Mouse (Mus musculus) left cerebral cortex, postnatal 10 days (tissue): ENCODE data around the gene Fcrl6. TPM values are rescaled to one million over a fixed set of nuclear protein-coding genes. Genes with fewer than 3 reads are reported as not detected.

Experiments
- DNase-seq, 2 experiments: peaks; one replicate each; pipeline ENCODE4 v3.0.0; 2021 to 2022; ENCODE audit warnings: low spot score in 2 of 2, mixed read lengths in 1 of 2; ENCODE audit errors: extremely low spot score in 1 of 2
- intact Hi-C: fragments of 180-260 bp; cut with DNase I; formaldehyde crosslinking; loops from one replicate; pipeline ENCODE4 v1.15.1; 2025
- total RNA-seq, 2 experiments: library from RNA; stranded (reverse); gene quantifications; 2 replicates each; pipeline ENCODE4 v1.2.3; 2021

The Fcrl6 gene
- total RNA-seq, 2 experiments from 2014 or later: not detected

DNA sequence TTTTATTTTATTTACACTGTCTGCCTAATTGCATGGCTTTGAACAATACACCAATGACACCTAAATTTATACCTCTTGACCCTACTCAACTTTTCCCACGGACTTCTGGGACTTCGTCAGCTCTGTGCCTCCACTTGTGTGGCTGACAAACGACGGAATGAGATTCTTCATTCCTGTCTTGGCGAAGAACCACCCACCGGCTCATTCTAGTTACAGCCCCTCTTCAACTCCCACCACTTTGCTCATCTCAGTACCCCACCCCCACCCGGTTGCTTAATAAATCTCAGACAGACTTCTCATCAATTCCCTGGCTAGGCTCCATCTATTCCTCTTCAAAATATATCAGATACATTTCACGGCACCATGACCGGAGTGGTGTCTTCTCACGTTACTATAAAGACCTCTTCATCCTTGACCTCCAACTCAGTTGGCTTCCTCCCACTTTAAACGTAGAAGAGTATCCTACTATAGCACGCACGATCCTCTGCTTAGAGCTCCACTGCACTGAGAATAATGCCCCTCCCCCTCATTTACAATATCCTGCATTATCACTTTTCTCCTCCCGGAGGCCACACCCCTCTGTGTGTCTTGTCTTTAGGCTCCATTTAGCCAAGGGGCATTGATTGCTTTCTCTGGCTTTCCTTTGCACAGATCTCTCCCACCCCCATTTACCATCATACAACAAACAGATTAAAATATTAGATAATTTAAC lies 15.2 kb upstream of the Fcrl6 start:
- no peak for DNase-seq
- intact Hi-C loops: no loop called here

- DNase-seq: peak in 1 of 2 experiments; percentile 70
- intact Hi-C loops: no loop called here
These were observed 14.4 kb upstream of the Fcrl6 start for GRCm38 (mm10) chr1:172616537-172617300.

- DNase-seq: no peak
- intact Hi-C loops: no loop called here
These were observed 13.1 kb upstream of the Fcrl6 start for GRCm38 (mm10) chr1:172615412-172615811.

DNA sequence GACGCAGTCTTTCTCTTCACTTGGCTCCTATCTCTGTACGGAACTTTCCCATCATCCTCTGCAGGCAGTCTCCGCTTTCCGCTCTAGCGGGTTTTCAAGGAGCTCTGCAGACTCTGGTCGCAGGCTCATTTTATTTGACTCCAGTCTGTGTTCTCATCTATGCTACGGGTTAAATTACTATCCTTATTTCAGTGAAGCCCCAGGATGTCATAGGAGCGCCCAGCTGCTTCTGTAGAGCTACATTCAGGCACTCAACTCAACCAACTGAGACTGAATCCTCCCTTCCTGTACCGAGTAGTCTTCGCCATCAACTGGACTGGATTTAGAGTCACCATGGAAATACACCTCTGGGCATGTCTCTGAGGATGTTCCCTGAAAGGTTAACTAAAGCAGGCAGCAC lies 12.3 kb upstream of the Fcrl6 start:
- intact Hi-C loops: loop anchor here (5.0 kb wide), 1 partner anchor 82 kb away; no protein-coding TSS in a partner anchor
- DNase-seq: no peak

- intact Hi-C loops: loop anchor here (5.0 kb wide), 1 partner anchor 80 kb away; no protein-coding TSS in a partner anchor
- DNase-seq: no peak
These were observed 10.4 kb upstream of the Fcrl6 start for GRCm38 (mm10) chr1:172612745-172613144.

DNA sequence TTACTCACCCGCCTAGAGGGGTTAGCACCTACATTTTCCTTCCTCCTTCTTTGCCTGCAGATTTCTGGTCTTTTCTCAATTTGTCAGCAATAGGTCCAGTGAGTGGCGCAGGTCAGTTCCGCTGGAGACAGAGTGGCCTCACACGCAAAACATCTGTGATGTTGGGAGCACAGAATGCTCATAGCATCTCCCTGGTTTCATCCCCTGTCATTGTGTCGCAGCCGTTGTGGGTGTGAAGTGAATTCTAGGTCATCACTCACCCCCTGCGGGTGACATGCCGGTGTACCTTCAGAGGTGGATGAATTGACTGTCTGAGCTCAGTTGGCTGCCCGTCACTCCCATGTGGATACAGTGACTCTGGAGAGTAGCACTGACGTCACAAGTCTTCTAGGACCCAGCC lies 9.0 kb upstream of the Fcrl6 start:
- DNase-seq: no peak
- intact Hi-C loops: loop anchor here (5.0 kb wide), 1 partner anchor 79 kb away; no protein-coding TSS in a partner anchor

DNA sequence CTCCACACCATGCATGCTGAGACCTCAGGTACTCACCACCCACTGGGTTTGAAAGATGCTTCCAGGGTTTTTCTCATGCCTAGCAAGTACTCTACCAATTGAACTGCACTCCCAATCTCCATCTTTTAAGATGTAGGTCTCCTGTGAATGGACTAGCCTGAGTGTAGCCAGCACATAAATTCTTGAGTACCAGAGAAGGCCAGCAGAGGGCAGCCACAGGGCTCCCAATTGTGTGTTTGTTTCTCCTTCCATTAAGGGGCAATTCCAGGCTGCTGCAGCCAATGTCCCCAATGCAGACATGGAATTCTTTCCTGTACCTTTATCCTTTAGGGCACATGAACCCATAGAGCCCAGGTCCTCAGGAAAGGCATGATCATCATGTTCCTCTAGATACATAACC lies 7.9 kb downstream of the Fcrl6 start:
- DNase-seq: peak in 1 of 2 experiments; percentile 40
- intact Hi-C loops: no loop called here

DNA sequence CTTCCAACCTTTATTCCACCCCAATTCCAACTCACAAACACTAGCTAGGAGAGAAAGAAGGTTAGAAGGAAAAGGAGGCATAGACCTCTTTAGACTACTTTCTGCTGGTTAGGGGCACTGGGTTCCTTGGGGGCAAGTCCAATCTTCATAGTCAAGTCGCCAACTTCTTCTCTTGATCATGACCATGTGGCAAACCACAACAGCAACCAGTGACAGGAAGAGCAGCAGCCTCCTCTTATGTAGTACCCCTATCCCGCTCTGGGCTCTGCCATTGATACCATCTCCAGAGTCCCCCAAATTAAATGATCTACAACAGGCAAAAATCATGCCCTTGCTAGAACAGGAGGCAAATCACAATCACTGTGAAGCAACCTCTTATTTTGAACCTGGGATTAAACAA lies 8.4 kb downstream of the Fcrl6 start:
- intact Hi-C loops: no loop called here
- no peak for DNase-seq

- no peak for DNase-seq
- intact Hi-C loops: no loop called here
These were observed 9.0 kb downstream of the Fcrl6 start for GRCm38 (mm10) chr1:172593321-172593720.

DNA sequence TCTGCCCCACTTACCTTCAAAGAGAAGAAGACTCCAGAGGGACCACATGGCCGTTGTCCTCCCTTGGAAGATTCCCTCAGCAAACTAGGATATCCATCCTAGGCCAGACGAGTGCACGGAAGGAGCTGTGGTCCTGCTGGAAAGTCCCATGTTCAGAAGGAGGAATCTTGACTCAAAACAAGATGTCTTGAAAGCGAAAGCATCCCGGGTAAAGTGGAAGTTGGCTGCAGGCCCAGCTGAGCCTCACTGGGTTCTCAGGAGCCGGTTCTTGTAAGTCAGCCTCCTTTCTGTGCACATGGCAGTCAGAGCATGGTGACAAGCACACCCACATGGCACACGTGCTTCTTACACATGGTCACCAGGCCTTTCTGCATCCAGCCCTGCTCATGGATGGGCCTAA lies 12.0 kb downstream of the Fcrl6 start, which contains the start of gene Slamf8:
Gene Slamf8, minus strand, starts transcription at position 184 of the 400 bp plus-strand sequence.
- peak; percentile 13 to 50 for DNase-seq
- intact Hi-C loops: no loop called here

DNA sequence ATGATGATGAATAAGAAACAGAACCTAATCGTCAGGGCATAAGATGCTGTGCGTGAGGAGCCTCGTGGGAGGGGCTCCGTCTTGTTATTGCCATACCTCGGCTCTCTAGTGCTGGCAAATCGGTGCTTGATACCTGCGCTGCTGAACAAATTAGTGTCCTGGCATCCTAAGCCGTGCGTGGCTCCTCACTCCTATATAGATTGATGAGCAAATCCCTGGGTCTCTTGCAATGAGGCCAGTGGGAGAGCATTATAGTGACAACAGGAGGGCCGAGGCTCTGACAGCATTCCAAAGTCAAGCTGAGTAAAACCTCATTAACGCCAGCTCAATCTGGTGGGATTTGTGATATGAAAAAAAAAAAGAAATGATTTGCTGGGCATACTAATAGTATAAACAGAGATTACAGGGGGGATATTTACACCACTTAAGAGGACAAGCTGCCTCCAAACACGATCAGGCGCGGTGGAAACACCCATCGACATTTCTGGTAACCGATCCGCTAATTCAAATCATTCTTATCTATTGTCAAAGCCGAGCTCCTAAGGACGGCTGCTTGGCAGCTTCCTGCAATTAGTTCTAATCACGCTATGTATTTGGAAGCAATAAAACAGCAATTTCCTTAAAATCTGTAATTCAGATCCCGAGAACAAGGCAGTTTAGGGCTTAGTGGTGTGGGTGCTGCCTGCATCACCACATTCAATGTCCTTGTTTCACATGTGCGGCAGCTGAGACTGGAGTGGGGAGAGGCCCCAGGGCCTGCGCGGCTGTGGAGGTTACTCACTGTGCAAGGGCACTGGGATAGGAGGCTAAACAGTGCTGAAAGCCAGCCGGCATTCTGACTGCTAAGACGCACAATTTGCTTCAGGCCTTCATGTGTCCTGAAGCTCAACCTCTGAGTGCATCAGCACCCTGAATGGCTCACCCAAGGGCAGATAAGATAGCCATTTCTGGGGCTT lies 16.5 kb downstream of the Fcrl6 start:
- no peak for DNase-seq
- intact Hi-C loops: no loop called here

DNA sequence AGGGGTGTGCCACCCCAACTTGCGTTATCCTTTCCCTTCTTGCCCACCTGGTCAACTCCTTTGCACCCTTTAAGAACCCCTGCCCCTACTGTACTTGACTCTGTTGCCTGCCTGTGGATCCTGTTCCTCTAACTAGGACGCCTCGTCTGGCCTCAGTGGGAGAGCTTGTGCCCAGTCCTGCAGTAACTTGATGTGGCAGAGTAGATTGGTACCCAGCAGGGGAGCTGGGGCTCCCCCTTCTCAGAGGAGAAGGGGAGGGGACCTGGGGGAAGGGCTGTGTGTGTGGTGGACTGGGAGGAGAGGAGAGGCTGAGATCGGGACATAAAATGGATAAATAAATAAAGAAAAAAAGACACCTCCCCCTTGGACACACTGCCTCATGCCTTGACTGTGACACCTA lies 17.3 kb downstream of the Fcrl6 start:
- intact Hi-C loops: no loop called here

DNA sequence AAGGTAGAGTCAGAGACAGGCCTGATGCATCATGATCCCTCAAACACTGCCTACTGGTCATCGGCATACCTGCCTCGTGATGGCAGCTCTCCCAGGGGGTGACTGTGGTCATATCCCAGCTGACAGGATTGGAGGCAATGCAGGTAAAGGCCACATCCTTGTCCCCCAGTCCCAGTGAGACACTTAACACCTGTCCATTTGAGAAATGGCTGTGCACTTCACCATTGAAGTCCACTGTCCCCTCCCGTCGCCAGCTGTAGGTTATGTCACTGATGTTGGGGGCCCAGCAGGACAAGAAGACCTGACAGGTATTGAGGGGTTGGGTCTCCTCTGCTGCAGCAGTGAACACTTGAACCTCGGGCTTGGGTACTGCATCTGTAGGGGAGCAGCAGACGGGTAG lies 18.1 kb downstream of the Fcrl6 start:
- intact Hi-C loops: no loop called here
- no peak for DNase-seq

More for the DNA sequence above, 17.3 kb downstream of the Fcrl6 start:
- no peak for DNase-seq

GRCm38 (mm10) chr1:172582436-172582835 lies 19.9 kb downstream of the Fcrl6 start:
- intact Hi-C loops: no loop called here

GRCm38 (mm10) chr1:172580116-172580515 lies 22.2 kb downstream of the Fcrl6 start:
- intact Hi-C loops: no loop called here
- DNase-seq: no peak

More at GRCm38 (mm10) chr1:172582436-172582835, 19.9 kb downstream of the Fcrl6 start:
- DNase-seq: no peak

DNA sequence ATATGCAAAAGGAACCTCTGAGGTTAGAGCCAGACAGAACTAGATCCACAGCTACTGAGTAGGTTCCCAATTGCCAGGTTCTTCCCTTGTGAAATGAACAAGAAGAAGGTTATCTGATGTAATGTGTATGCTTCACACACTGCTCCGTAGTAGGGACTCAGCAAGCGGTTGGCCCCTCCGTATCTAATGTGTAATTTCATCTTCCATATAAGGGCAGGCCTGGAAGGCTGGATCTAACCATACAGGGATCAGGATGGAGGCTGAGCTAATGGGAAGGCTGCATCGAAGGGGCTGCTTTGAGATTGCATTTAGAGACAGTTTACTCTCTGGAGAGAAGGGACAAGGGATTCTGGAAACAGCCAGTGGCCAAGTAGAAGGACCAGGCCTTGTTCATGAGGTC lies 34.6 kb downstream of the Fcrl6 start:
- no peak for DNase-seq
- intact Hi-C loops: no loop called here

- intact Hi-C loops: no loop called here
- no peak for DNase-seq
These were observed 36.2 kb downstream of the Fcrl6 start for GRCm38 (mm10) chr1:172566131-172566530.

GRCm38 (mm10) chr1:172563465-172563828 lies 38.9 kb downstream of the Fcrl6 start:
- intact Hi-C loops: loop anchor here (2.0 kb wide), 1 partner anchor 35 kb away; no protein-coding TSS in a partner anchor
- no peak for DNase-seq
